Mouse (Mus musculus): Measurements from ENCODE around the gene Tmem216.
"Not testable (repeated sequence)": the region's sequence is repeated elsewhere in the genome, so short reads cannot be mapped to it uniquely, and the experiment has no call there.

The Tmem216 gene

GRCm38 (mm10) chr19:10565217-10565616, 9.2 kb upstream of the Tmem216 start:
- DNase-seq (ENCODE audit: low spot score), result no peak

- no peak for DNase-seq (ENCODE audit: low spot score)
These were observed 8.2 kb upstream of the Tmem216 start for GRCm38 (mm10) chr19:10564278-10564677.

- DNase-seq (ENCODE audit: low spot score), result no peak
These were observed 6.3 kb upstream of the Tmem216 start for GRCm38 (mm10) chr19:10562351-10562750.

- no peak for DNase-seq (ENCODE audit: low spot score)
These were observed 5.7 kb upstream of the Tmem216 start for GRCm38 (mm10) chr19:10561558-10562314.

- no peak for DNase-seq (ENCODE audit: low spot score)
These were observed 4.1 kb upstream of the Tmem216 start for GRCm38 (mm10) chr19:10560108-10560507.

GRCm38 (mm10) chr19:10557837-10558375, 1.9 kb upstream of the Tmem216 start:
- DNase-seq (ENCODE audit: low spot score), result not testable (repeated sequence)

GRCm38 (mm10) chr19:10557430-10557829, 1.4 kb upstream of the Tmem216 start:
- no peak for DNase-seq (ENCODE audit: low spot score)

GRCm38 (mm10) chr19:10557001-10557400, 963 bp upstream of the Tmem216 start:
- no peak for DNase-seq (ENCODE audit: low spot score)

GRCm38 (mm10) chr19:10539454-10539853, 16.6 kb downstream of the Tmem216 start:
- no peak for DNase-seq (ENCODE audit: low spot score)

GRCm38 (mm10) chr19:10530082-10530481, 26.0 kb downstream of the Tmem216 start:
- peak; percentile 17 for DNase-seq (ENCODE audit: low spot score)

GRCm38 (mm10) chr19:10525910-10526309, 30.1 kb downstream of the Tmem216 start, which contains the start of gene Sdhaf2:
Gene Sdhaf2 (minus strand): TSS chr19:10526142.
- DNase-seq (ENCODE audit: low spot score), result peak; percentile 45

GRCm38 (mm10) chr19:10525106-10525901, 30.7 kb downstream of the Tmem216 start, which contains the start of gene Cpsf7:
Gene Cpsf7 (plus strand): TSS chr19:10525266.
- peak; percentile 87 for DNase-seq (ENCODE audit: low spot score)

GRCm38 (mm10) chr19:10524784-10525105, 31.3 kb downstream of the Tmem216 start:
- no peak for DNase-seq (ENCODE audit: low spot score)

- DNase-seq (ENCODE audit: low spot score), result no peak
These were observed 32.5 kb downstream of the Tmem216 start for GRCm38 (mm10) chr19:10523483-10524080.

- no peak for DNase-seq (ENCODE audit: low spot score)
These were observed 34.1 kb downstream of the Tmem216 start for GRCm38 (mm10) chr19:10521926-10522325.

GRCm38 (mm10) chr19:10520355-10520754, 35.7 kb downstream of the Tmem216 start:
- peak; percentile 27 for DNase-seq (ENCODE audit: low spot score)

- no peak for DNase-seq (ENCODE audit: low spot score)
These were observed 45.2 kb downstream of the Tmem216 start for GRCm38 (mm10) chr19:10510759-10511330.

GRCm38 (mm10) chr19:10502571-10502970, 53.5 kb downstream of the Tmem216 start:
- peak; percentile 43 for DNase-seq (ENCODE audit: low spot score)

GRCm38 (mm10) chr19:10500581-10500980, 55.5 kb downstream of the Tmem216 start:
- no peak for DNase-seq (ENCODE audit: low spot score)

GRCm38 (mm10) chr19:10497512-10498160, 58.4 kb downstream of the Tmem216 start:
- DNase-seq (ENCODE audit: low spot score), result no peak

GRCm38 (mm10) chr19:10496976-10497375, 59.1 kb downstream of the Tmem216 start:
- DNase-seq (ENCODE audit: low spot score), result no peak

GRCm38 (mm10) chr19:10495670-10496069, 60.4 kb downstream of the Tmem216 start:
- DNase-seq (ENCODE audit: low spot score), result no peak
